Mouse (Mus musculus) frontal cortex, postnatal 25 days (tissue): Measurements from ENCODE around the gene Zswim9.

Experiments
- DNase-seq, 2 experiments: peaks; one replicate each; pipeline ENCODE4 v3.0.0; 2022; ENCODE audit warnings: low spot score in 2 of 2

The Zswim9 gene

GRCm38 (mm10) chr7:13269394-13269793 lies 9.1 kb downstream of the Zswim9 start:
- no peak for DNase-seq

GRCm38 (mm10) chr7:13268749-13269260 lies 9.7 kb downstream of the Zswim9 start:
- DNase-seq, result no peak

GRCm38 (mm10) chr7:13264396-13264795 lies 14.1 kb downstream of the Zswim9 start:
- no peak for DNase-seq

- no peak for DNase-seq
Observed at GRCm38 (mm10) chr7:13263851-13264250, 14.7 kb downstream of the Zswim9 start.

DNA sequence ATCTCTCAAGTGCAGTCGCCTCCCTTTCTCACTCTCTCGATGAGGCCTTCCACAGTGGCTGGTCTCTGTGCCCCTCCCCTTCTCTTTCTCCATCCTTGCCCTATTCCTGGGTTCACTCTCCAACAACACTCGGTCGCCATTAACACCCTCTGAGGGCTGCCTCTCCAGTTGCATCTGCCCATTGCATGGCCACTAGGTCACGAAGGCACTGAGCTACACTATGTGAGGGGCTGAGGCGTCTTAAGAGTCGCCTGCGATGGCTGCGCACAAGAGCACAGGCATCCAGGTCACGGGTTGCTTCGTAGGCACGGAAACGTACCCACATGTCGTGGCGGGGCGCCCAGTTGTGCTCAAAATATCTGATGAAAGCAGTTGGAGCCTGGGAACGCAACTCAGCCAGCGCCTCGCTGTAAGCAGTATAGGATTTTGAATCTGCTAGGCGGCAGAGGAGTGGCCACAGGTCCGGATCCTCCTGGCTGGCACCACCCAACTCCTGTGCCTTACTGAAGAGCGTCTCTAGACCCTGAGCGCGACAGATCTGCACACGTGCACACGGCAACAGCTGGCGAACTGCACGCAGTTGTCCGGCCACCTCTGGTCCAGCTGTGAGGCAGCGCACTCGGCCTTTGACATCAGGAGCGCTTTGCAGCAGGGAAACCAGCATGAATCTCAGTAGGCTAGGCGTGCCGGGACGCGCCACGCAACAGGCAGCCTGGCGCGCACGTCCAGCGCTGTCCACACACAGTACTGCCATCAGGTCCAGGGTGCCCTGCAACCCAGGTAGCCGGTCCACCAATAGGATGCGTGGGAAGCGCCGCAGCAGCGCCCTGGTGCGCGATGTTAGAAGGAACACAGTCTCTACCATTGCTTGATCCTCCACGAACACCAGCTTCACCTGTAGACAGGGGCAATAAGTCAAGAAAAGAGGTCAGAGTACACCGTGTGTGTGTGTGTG lies 17.5 kb downstream of the Zswim9 start:
- DNase-seq, result no peak

- no peak for DNase-seq
Observed at GRCm38 (mm10) chr7:13212720-13213119, 65.8 kb downstream of the Zswim9 start, which contains the start of gene Vmn1r89. TSS of gene Vmn1r89 (plus strand) at chr7:13213020.
